Mouse (Mus musculus) c-Kit-positive CD71-positive TER-119-positive erythroid progenitor cells, embryonic 14.5 days (primary cell): Measurements from ENCODE around the gene Coq10b.
"Not testable (repeated sequence)": the region's sequence is repeated elsewhere in the genome, so short reads cannot be mapped to it uniquely, and the experiment has no call there.

ENCODE experiments used
- DNase-seq: peaks from one replicate; pipeline ENCODE4 v3.0.0-alpha.2; 2013; ENCODE audit warnings: low spot score

Coq10b gene

DNA sequence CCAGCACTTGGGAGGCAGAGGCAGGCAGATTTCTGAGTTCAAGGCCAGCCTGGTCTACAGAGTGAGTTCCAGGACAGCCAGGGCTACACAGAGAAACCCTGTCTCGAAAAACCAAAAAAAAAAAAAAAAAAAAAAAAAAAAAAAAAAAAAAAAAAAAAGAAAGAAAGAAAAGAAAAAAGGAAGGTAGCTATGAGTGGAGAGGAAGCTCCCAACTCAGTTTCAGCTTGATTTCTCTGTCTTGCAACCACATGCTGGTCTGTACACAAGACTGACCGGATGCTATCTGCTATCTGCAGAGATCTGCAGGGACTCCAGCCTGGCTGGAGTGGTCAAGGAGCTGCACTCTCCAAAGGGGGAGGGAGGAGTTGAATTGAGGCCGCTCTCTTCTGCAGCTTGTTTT, 5.8 kb downstream of the Coq10b start:
- not testable (repeated sequence) for DNase-seq

DNA sequence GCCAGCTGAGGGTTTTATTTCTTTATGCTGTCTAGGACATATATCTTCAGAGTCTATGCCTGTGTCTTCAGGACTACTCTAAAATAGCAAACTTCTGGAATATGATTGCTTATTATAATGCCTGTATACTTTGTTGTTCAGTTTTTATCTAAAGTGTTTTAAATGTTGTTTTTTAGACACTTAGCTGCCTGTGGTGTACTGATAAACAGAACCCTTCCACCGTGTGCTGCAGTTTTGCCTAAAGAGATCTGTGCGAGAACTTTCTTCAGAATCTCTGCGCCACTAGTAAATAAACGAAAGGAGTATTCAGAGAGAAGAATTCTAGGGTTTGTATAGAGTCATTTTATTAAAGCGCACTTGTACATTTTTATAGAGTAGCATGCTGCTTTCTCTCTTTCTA, 8.5 kb downstream of the Coq10b start:
- no peak for DNase-seq

DNA sequence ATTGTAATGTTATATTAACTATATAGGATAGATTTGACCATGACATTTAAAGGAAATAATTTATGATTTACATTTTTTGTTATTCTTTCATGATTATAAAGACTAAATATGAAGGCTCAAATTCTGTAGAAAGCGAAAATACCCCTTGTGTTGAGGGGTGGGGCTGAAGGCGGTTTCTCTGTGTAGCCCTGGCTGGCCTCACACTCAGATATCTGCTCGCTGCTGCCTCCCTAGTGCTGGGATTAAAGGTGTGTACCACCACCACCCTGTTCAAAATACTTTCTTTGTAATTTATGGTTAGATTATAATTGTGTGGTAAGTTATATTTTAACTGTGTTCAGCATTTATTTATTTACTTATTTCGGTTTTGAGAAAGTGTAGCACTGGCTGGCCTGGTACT, 9.2 kb downstream of the Coq10b start:
- no peak for DNase-seq

DNA sequence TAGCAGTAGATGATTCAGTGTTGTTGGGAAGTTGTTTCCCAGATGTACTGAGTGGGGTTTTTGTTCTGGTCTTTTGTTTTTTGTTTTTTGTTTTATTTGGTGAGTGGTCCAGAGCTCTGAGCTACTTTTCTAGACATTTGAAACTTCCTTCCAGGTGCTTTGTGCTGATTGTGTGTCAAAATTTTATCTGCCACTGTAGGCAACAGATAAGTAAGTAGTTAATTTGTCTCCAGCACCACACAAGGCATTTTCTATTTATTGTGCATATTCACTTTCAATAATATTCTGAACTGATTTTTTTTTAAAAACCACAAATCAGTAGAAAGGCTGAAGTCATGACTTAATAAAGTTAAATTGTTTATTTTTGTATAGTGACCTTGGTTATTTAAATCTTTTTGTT, 19.8 kb downstream of the Coq10b start:
- DNase-seq: not testable (repeated sequence)

DNA sequence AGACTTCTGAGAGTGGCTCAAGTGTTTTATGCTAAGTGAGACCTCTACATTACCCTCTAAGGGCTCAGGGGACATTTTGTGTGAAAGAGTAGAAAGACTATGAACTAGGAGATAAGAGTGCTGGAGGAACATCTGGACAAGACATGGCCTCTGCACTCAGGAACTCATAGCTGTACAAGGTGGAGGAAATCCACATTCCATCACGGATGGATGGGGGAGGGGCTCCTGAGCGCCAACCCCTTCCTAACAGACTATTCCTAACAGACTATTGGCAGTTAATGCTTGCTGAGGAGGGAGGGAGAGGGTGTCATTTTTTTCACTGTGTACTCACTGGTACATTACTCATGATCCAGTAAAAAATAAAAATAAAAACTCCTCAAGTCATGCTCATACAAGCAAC, 22.2 kb downstream of the Coq10b start:
- no peak for DNase-seq

DNA sequence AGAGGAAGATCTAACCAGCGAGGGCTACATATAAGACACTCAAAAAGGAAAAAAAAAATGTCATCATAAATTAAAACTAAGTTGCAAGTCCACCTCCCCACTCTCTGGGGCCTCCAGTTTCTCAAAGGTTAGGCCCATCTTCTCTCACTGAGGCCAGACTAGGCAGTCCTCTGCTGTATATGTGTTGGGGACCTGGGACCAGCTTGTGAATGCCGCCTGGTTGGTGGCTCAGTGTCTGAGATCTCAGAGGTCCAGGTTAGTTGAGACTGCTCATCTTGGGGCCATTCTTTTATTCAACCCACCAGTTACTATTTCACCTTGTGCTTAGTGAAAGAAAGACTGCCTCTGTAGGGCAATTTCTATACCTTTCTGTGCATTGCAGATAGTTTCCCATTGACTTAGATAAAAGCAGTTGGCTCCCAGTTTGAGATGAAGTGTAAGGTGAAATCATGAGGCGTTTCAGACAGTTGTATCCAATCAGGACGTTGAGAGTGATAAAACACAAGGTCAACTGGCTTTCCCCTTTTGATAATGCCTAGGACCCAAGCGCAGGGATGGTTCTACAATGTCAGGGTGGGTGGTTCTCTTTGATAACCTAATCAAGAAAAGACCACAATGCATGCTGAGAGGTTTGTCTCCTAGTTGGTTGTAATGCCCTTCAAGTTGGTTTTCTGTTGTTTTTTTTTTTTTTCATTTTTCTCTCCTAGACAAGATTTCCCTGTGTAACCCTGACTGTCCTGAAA, 23.3 kb downstream of the Coq10b start:
- no peak for DNase-seq

DNA sequence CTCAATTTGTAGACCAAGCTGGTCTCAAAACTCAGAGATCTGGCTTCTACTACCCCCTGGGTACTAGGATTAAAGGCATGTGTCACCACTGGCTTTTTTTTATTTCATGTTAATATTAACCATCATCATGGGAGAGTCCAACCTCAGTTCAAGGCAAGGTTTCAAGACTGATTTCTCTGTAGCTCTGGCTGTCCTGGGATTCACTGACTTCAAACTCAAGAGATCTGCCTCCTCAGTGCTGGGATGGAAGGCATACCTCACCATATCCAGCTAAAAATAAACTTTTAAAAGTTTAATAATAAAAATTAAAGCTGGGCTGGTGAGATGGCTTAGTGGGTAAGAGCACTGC, 23.8 kb downstream of the Coq10b start:
- DNase-seq: no peak

DNA sequence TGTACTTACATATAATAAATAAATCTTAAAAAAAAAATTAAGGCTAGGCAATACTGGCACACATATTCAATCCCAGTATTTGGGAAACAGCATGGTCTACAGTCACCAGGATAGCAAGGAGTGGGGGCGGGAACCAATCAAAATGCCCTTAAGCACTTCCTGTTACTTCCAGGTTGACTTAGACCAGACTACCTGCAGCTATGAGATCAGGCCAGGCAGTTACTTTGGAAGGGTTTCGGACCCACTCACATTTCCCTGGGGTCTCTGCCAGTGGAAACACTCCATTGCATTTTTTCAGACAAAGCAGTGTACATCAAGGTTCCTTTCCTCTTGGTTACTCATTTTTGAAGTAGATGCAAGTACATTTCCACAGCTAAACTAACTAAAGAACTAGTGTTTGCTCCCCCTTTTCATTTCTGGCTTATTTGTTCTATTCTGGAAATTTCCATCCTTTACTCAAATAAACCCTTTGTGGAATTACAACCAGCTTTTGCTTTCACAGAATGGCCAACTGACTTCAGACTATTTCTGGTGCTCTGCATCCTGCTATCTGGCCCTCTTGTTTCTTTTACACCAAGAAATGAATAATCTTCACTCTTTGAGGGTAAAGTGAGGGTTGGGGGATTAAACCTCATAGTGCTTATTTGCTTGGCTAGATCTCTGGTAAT, 24.4 kb downstream of the Coq10b start:
- no peak for DNase-seq

DNA sequence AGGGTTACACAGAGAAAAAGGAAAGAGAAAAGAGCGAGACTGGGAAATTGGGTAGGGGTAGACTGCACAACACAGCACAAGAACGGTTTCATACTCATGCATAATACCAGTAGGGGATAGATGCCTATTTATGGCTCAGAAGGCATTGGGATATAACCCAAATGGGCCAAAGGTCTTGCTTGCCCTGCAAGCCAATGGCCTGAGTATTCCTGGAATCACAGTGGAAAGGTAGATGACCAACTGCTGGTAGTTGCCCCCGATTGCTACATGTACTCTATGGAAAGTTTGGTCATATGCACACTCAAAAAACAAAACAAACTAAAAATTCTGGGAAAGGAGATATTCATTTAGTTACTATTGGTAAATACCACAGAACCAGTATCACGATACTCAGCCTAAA, 27.1 kb downstream of the Coq10b start:
- DNase-seq: no peak

DNA sequence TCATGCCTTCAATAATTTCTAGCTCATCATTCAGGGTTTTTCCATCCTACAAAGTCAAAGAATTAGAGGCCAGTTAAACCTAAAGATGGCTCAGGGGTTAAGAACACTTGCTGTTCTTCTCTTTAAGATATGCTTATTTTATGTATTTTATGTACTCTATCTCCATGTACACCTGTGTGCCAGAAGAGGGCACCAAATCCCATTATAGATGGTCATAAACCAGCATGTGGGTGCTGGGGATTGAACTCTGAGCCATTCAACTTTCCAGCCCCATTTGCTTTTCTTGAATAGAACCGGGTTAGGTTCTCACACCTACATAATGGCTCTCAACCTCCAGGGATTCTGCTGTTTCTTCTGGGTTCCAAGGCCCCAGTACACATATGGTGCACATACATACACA, 29.5 kb downstream of the Coq10b start:
- DNase-seq: no peak

DNA sequence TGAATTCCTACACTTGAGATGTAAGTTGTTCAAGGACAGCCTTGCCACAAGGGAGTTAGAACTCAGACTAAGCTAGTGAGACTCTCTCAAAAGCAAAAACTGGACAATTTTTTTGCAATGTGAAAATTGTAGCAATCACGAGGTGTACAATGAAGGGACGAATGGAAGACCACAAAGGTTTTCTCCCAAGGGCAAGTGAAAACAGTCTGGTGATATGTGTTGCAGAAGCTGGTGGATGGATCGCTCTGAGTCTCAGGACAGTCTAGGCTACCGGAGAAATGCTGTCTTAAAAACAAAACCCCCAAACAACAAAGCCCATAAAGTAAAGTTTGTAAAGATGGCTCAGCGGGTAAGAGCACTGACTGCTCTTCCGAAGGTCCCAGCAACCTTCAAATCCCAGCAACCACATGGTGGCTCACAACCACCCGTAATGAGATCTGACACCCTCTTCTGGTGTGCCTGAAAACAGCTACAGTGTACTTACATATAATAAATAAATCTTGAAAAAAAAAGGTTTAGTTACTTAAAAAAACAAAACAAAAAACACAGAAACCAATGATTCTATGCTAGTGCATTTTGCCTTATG, 33.3 kb downstream of the Coq10b start:
- no peak for DNase-seq

DNA sequence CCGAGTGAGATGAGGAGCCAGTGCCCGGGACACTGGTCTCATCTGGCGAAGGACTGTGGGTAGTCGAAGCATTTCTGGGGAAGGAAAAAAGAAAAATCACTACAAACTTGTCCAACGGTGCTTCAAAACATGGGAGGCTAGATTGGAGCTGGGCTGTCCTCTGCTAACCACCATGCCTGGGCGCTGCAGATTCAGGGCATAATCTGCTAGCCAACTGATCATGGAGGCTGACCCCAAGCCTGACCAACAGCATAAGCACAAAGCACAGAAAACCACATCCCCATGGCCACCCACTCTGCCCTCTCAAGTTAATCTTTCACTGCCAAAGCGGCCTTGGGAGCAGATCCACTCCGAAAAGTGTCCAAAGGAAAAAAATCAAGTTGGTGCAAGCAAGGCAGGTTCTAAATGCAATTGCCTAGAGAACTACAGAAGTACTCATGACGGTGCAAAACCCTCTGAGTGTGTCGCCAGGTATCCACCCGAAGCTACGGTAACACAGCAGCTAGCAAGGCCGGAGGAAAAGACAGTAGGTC, 34.4 kb downstream of the Coq10b start:
- DNase-seq: no peak

DNA sequence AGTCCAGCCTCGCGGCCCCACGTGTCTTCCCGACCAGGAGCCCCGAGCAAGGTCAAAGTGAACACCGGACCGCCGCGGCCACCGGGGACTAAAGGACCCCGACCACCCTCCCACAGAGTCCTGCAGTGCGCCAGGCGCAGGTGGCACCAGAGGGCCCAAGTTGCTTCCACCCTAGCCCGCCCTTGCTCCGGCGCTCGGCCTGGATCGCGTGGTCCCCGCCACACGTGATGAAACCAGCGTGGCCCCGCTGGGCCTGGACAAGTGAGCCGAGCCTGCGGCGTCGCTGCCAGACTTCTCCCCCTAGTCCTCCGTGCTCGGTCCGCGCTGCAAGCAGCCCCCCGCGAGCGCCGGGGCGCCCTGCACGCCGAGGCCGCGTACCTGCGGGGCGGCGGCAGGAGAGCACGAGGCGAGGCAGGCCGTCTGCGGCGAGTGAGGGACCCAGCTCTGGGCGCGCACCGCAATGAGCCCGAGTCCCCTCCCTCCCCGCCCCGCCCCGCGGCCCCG, 34.9 kb downstream of the Coq10b start:
- no peak for DNase-seq

DNA sequence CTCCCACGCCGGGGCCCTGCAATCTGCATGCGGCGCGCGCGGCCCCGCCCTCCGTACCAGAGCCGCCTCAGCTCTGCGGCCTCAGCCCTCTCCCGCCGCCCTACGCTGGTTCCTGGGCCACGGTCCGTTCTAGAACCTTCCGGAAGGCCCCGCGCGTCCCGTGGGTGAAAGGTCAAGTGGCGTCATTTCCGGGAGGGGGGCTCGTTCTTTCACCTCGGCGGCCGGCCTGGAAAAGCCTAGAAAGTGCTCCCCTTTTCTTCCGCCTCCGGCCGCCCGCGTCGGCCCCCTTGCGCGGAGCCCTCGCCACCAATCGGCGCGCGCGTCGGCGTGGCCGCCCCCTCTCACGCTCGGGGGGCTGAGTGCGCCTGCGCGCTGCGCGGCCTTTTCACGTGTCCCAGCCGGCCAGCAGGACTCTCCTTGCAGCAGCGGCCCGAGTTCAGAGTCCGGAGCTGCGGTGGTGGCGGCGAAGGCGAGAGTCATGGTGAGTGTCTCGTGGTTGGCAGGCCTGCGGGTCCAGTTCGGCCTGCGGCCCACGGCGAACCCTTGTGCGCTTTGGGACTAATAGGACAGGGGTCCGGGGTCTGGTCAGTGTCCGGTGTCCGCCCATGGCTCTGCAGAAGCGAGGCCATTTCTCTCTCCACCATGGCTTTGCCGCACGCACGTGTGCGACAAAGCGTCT, 35.5 kb downstream of the Coq10b start, which contains the start of the genes Hspe1 and Hspd1:
Hspe1 (plus strand) TSS at position 201 of the 679 bp plus-strand sequence.
Hspd1 (minus strand) TSS at position 312 of the 679 bp plus-strand sequence.
- peak; percentile 94 for DNase-seq

DNA sequence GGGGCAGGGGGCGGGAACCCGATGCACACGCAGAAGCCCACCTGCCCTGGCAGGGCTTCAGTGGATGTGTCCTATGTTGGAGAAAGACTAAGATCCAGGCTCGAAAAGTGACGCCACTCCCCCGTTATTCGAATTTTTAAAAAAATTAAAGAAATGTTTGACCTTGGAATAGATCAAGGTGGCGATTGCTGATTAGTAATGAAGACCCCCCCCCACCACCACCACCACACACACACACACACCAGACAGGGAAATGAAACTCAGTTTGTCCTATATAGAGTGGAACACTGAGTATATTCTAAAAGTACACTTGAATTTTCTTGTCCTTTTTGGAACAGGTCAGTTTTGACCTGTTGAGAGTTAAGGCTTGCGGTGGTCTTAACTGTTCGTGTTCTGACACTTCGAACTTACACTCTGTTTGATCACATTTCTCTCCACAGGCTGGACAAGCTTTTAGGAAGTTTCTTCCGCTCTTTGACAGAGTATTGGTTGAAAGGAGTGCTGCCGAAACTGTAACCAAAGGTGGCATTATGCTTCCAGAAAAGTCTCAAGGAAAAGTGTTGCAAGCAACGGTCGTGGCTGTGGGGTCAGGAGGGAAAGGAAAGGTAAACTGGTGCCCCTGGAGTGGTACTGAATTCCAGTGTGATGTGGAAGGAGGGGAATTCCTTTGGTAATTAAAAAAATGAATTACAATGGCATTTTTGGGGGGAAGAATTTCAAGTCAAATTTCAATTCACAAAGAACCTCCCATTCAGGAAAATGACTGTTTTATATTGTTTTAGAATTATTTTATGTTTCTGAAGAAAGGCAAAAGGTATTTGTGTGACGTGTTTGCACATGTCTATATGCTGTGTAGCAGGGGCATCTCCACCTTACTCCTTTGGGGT, 36.3 kb downstream of the Coq10b start:
- DNase-seq: no peak

DNA sequence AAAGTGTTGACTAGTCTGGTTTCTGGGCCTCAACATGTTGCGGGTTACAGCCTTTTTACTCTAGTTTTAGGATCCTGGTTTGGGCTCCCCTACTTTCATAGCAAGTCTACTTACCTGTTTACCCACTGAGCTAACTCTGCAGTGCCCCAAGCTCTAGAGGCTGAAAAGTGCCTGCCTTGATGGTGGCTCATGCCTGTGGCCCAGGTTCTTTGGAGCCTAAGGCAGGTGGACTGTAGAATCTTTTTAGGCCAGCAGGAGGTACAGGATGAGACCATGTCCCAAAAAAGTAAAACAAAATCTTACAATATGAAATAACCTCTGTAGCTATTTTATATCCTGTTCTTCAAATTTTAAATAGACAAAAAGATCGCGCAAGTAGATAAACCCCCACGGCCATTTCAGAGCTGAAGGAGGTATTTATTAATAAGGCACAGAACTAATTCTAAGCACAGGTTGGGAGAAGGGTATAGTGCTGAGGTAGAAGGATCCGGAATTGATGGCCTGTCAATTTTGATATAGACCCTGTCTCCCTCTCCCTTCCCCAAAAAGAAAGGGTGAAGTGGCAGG, 37.0 kb downstream of the Coq10b start:
- no peak for DNase-seq

DNA sequence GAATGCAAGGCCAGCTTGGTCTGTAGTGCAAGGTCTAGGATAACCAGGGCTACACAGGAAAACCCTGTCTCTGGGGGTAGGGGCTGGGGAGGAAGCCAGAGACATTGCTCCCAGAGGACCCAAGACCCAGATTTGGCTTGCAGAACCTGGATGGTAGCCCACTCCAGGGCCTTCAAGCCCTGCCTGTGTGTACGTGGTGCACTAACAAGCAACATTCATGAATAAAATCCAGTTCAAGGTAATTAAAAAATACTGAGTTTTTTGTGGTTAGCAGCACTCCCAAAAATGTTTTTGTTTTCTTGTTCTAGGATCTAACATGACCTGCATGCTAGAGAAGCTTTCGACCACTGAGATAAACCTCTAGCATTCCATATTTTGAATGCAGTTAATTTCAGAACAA, 39.5 kb downstream of the Coq10b start:
- DNase-seq: no peak

DNA sequence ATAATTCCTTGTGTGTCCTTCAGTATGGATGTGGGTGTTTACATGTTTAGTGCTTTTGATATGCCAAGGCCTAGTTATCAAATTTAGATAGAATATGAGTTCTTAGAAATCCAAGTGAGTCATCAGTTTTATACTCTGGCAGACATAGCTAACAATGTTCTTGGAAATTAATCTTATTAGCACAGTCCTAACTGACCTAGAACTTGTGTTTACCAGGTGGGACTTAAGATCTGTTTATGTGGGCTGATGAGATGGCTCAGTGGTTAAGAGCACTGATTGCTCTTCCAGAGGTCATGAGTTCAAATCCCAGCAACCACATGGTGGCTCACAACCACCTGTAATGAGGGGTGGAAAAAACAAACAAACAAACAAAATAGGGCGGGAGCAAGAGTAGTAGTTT, 39.9 kb downstream of the Coq10b start:
- DNase-seq: peak; percentile 79

DNA sequence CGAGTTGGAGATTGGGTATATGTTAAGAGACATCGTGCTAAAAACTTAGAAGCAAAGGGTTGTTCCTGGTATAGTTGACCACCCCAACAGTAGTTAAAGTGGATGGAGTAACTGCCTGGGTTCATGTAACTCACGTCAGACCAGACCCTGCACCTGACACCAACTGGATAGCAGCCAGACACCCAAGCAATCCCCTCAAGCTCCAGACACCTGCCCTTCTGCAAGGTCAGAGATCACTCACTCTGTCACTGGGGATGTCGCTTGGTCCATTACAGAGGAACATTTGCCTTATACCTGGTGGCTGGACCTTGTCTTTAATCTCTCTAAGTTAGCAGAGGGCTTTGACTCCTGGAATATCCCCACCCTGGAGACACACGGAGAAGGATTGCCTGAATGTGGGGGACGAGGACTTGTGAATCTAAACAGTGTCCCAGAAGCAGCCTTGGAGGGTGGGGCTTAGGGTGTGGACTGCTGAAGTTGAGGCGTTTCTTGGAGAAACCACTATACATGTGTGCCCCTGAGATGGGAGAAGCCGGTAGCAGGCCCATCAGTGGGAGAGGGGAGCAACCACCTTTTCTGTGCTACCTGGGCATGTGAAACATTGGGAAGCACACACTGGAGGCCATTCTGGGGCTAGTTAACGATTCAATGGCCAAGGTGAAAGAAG, 54.5 kb downstream of the Coq10b start:
- DNase-seq: no peak

DNA sequence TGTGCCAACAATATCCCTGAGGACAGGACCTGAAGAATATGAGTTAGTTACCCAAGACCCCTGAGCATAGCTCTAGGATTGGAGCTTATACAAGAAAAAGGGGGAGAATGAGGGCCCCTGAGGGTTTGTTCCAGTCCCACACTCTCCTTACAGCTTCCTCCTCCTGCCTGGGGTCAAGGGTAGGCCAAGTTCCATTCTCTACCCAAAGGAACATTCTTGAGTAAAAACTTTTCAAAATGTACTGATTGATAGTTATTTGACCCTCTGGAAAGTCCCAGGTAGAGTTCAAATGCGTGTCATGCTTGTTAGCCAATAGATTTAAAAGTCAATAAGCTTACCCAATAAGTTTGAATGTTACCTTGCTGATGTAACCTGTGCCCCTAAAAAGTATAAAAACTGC, 55.1 kb downstream of the Coq10b start:
- DNase-seq: no peak
